Mouse (Mus musculus): ENCODE results near the gene Mast4. TPM values are rescaled to one million over a fixed set of nuclear protein-coding genes. Genes with fewer than 3 reads are reported as not detected.

Mast4 gene
- polyA plus RNA-seq, 1 experiment from 2014 or later: 2.5 TPM

DNA sequence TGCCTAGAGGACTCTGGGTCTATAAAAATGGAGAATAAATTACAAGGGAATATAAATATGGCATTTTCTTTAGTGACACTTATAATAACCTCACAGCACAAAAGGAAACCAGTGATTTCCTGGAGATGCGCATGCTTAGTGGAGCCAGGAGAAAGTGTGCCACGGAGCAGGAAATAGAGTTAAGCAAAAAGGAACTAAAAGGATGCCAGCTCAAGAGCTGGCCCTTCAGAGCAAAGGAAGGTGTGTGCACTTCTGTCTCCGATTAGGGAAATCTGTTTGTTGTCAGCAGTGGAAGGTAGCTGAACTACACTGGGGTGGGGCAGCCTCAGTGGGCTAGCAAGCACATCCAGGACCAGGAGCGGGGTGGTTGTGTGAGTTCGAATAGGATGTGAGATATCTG, 634.1 kb downstream of the Mast4 start:
- no peak overlapping the region for H3K4me2 ChIP-seq (ENCODE audit: low read depth, low read length)
- 40% methylated on average over 5 of the region's 5 CpGs for WGBS (ENCODE audit: insufficient replicate concordance)
- H3K4me1 ChIP-seq (ENCODE audit: control insufficient read depth, low read depth, low read length): no peaks in the 10 kb centered on the region
- H3K9me3 ChIP-seq (replicated peaks; ENCODE audit: control insufficient read depth, low read length): no peaks in the 10 kb centered on the region
- H3K27ac ChIP-seq (ENCODE audit: low read length): no peak overlapping the region
- H3K27me3 ChIP-seq (ENCODE audit: control insufficient read depth, insufficient read depth, low read depth, low read length): no peaks in the 10 kb centered on the region
- H3K9ac ChIP-seq (ENCODE audit: low read depth, low read length): no peak overlapping the region
- no peak overlapping the region for H3K4me3 ChIP-seq (ENCODE audit: low read depth, low read length)
- ATAC-seq (ENCODE audit: low read depth): no peak
- no peaks in the 10 kb centered on the region for H3K36me3 ChIP-seq (ENCODE audit: control insufficient read depth, insufficient read depth)

DNA sequence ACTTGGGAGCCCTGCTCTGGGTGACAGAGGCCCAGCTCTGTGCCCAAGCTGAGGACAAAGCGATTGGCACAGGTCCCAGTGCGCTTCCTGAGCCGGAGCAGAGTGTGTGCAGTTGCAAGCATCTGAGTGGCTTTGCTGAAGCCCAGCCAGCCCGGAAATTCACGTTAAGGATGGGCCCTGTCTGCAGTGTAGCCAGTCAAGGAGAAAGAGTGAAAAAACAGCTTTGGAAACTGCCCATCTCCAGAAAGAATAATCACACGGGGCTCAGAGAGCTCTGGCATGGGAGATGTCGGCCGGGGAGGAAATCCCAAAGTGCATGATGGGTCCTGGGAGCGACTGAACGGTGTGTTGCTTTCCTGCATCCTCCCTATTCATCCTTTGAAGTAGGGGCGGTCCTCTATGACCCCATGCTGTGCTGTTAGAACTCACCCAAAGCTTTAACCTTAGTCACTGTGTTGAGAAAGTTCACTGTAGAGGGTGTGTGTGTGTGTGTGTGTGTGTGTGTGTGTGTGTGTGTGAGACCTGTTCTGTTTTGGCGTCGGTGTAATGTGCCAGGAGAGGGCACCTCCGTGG, 635.5 kb downstream of the Mast4 start:
- H3K9ac ChIP-seq (ENCODE audit: low read depth, low read length): no peak overlapping the region
- peak; percentile 50; the same call in 1 of the 2 replicates for ATAC-seq (ENCODE audit: low read depth)
- H3K27me3 ChIP-seq (ENCODE audit: control insufficient read depth, insufficient read depth, low read depth, low read length): no peaks in the 10 kb centered on the region
- no peak overlapping the region for H3K4me2 ChIP-seq (ENCODE audit: low read depth, low read length)
- 56% methylated on average over 14 of the region's 14 CpGs for WGBS (ENCODE audit: insufficient replicate concordance)
- no peaks in the 10 kb centered on the region for H3K9me3 ChIP-seq (replicated peaks; ENCODE audit: control insufficient read depth, low read length)
- H3K4me3 ChIP-seq (ENCODE audit: low read depth, low read length): no peak overlapping the region
- no peaks in the 10 kb centered on the region for H3K36me3 ChIP-seq (ENCODE audit: control insufficient read depth, insufficient read depth)
- H3K27ac ChIP-seq (ENCODE audit: low read length): no peak overlapping the region
- no peaks in the 10 kb centered on the region for H3K4me1 ChIP-seq (ENCODE audit: control insufficient read depth, low read depth, low read length)

DNA sequence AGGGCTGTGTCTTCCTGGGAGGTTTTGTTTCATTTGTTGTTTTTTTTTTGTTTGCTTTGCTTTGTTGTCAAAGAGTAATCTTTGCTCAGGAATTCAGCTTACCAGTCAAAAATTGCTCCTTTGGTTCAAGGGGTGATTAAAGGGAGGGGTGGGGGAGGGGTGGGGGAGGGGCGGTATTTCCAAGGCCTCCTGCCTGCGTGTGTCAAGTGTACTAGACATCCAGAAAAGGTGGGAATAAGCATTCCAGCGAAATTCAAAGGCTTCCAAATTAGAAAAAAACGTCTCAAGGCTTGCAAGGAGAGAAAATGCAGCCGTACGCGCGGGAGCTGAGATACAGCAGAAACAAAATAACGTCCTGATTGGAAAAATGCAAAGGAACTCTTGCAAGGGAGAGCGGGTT, 636.0 kb downstream of the Mast4 start:
- Histone ChIP-seq H3K9me3 (replicated peaks; ENCODE audit: control insufficient read depth, low read length) (no peaks in the 10 kb centered on the region), H3K4me1 (ENCODE audit: control insufficient read depth, low read depth, low read length) (no peaks in the 10 kb centered on the region), H3K4me2 (ENCODE audit: low read depth, low read length) (no peak overlapping the region), H3K36me3 (ENCODE audit: control insufficient read depth, insufficient read depth) (no peaks in the 10 kb centered on the region), H3K9ac (ENCODE audit: low read depth, low read length) (no peak overlapping the region), H3K27ac (ENCODE audit: low read length) (no peak overlapping the region), H3K4me3 (ENCODE audit: low read depth, low read length) (no peak overlapping the region), H3K27me3 (ENCODE audit: control insufficient read depth, insufficient read depth, low read depth, low read length) (no peaks in the 10 kb centered on the region)
- WGBS (ENCODE audit: insufficient replicate concordance): 61% methylated on average over 10 of the region's 10 CpGs
- ATAC-seq (ENCODE audit: low read depth): no peak

DNA sequence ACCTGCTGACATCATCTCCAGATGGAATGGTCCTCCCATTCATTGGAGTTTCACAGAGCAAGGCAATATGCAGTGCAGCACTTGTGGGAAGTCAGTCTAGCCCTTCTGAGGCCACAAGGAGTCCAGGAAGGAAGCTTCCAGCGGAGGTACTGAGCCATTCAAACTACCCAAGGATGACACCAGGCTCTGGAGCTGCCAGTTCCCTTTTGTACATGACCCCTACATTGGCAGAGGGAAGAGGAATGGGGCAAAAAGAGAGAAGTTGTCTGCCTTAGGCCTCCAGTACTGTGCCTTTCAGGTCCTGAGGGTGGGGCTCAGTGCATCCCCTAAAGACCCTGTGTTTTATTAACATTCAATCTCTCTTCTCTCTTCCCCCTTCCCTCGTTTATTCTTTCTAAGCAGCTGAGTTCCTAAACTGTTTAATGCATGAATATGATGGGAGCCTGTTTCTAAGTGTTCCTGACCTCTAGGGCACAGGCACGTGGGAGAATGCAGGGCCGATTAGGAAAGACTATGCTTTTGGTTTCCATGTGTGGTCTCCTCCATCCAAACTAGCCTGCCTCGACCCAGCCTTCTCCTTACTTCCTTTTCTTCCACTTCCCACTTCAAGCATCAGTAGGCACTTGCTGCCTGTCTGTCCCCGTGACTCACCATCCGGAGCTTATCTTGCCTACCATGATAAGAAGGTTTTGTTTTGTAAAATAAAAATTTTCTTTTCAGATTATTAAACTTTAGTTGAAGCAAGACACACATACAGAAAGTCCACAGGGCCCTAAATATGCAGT, 639.0 kb downstream of the Mast4 start:
- no peaks in the 10 kb centered on the region for H3K4me1 ChIP-seq (ENCODE audit: control insufficient read depth, low read depth, low read length)
- H3K27me3 ChIP-seq (ENCODE audit: control insufficient read depth, insufficient read depth, low read depth, low read length): no peaks in the 10 kb centered on the region
- peak; percentile 32; the same call in 1 of the 2 replicates for ATAC-seq (ENCODE audit: low read depth)
- 19% methylated on average over 7 of the region's 7 CpGs for WGBS (ENCODE audit: insufficient replicate concordance)
- no peak overlapping the region for H3K9ac ChIP-seq (ENCODE audit: low read depth, low read length)
- H3K27ac ChIP-seq (ENCODE audit: low read length): no peak overlapping the region
- H3K4me3 ChIP-seq (ENCODE audit: low read depth, low read length): no peak overlapping the region
- H3K4me2 ChIP-seq (ENCODE audit: low read depth, low read length): peak overlapping the region; percentile 17; the same call in 1 of the 2 replicates
- no peaks in the 10 kb centered on the region for H3K36me3 ChIP-seq (ENCODE audit: control insufficient read depth, insufficient read depth)
- H3K9me3 ChIP-seq (replicated peaks; ENCODE audit: control insufficient read depth, low read length): no peaks in the 10 kb centered on the region

DNA sequence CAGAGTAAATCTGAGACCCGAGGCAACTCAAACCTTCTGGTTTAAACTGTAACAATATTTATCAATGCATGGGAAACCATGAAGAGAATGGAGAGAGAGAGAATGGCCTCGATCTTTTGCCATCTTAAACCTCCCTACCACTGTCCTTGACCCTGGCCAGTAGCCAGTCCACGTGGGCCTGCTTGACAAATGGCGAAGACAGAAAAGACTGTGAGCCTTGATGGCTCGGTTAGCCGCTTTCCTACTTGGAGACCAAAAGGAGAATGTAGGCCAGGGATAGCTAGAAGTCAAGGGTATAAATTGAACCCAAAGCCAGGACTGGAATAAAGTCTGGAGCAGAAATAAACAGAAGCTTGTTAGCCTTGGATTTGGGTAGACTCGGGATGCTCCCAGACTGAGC, 640.1 kb downstream of the Mast4 start:
- Histone ChIP-seq H3K4me3 (ENCODE audit: low read depth, low read length) (no peak overlapping the region), H3K4me2 (ENCODE audit: low read depth, low read length) (no peak overlapping the region), H3K36me3 (ENCODE audit: control insufficient read depth, insufficient read depth) (no peaks in the 10 kb centered on the region), H3K4me1 (ENCODE audit: control insufficient read depth, low read depth, low read length) (no peaks in the 10 kb centered on the region), H3K9ac (ENCODE audit: low read depth, low read length) (no peak overlapping the region), H3K9me3 (replicated peaks; ENCODE audit: control insufficient read depth, low read length) (no peaks in the 10 kb centered on the region), H3K27ac (ENCODE audit: low read length) (no peak overlapping the region), H3K27me3 (ENCODE audit: control insufficient read depth, insufficient read depth, low read depth, low read length) (no peaks in the 10 kb centered on the region)
- WGBS (ENCODE audit: insufficient replicate concordance): 60% methylated on average over 7 of the region's 7 CpGs
- no peak for ATAC-seq (ENCODE audit: low read depth)

DNA sequence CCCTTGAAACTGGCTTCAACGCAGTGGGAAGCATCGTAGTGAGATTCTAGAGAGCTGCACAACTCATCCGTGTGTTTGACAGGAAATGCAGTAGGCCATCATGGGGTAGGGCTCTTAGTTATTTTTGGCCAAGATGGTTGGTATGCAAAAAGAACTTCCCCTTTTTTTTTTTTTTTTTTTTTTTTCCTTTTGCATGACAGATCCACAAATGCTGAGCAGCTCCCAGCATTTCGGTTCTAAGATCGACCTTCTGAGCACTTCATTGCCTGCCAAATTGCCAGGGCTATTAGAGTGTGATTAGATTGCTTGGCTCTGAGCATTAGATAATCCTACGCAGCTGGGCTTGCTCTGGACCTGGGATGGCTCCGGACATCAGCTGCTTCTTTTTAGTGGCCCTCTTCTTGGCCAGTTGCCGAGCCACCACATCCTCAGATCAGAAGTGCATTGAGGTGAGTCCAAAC, 640.9 kb downstream of the Mast4 start, which contains the start of gene Cd180:
Cd180 (plus strand) TSS at position 218 of the 461 bp plus-strand sequence.
- Histone ChIP-seq H3K27ac (ENCODE audit: low read length) (no peak within 1 kb of the TSS; the same call in 1 of the 2 replicates), H3K4me1 (ENCODE audit: control insufficient read depth, low read depth, low read length) (no peaks in the 10 kb centered on the region), H3K36me3 (ENCODE audit: control insufficient read depth, insufficient read depth) (no peaks in the 10 kb centered on the region), H3K4me2 (ENCODE audit: low read depth, low read length) (no peak within 1 kb of the TSS), H3K27me3 (ENCODE audit: control insufficient read depth, insufficient read depth, low read depth, low read length) (no peaks in the 10 kb centered on the region), H3K9me3 (replicated peaks; ENCODE audit: control insufficient read depth, low read length) (no peaks in the 10 kb centered on the region), H3K4me3 (ENCODE audit: low read depth, low read length) (0 out of 2 replicates have a peak within 1 kb of the TSS, but pooled peaks have one; percentile 7), H3K9ac (ENCODE audit: low read depth, low read length) (no peak within 1 kb of the TSS)
- WGBS (ENCODE audit: insufficient replicate concordance): 20% methylated on average over 8 of the region's 8 CpGs
- ATAC-seq (ENCODE audit: low read depth): no peak

DNA sequence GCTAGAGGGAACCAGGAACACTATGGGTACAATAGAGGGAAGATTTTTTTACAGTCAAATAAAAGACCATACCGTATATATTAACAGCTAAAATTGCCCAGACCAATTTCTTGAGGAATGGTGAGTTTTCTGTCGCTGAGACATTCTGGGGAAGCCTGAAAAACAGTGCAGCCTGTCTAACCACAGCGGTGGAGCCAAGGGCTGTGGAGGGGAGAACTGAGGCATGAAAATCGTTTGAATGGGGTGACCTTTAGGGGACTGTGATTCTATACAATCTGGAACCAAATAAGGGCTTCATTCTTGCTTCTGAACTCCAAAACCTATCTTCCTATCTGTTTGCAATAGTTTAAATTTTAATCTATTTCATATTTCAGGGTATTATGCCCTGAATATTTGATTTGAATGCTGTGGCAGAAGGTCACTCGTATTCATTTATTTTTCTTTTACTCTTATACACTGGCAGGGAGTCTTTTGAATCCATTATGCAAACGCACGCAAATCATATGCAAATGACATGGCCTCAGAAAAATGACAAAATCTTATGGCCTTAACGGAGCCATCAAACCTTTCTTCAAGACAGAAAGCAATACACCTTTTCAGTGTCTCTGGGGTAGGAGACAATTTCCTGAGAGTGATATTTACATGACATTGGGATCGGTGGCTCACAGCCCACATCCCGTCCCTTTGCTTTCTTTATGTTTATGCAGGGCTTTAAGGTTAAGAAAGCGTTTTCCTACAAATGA, 642.7 kb downstream of the Mast4 start:
- Histone ChIP-seq H3K9ac (ENCODE audit: low read depth, low read length) (no peak overlapping the region), H3K9me3 (replicated peaks; ENCODE audit: control insufficient read depth, low read length) (no peaks in the 10 kb centered on the region), H3K4me2 (ENCODE audit: low read depth, low read length) (no peak overlapping the region), H3K36me3 (ENCODE audit: control insufficient read depth, insufficient read depth) (no peaks in the 10 kb centered on the region), H3K4me3 (ENCODE audit: low read depth, low read length) (no peak overlapping the region), H3K27ac (ENCODE audit: low read length) (no peak overlapping the region), H3K27me3 (ENCODE audit: control insufficient read depth, insufficient read depth, low read depth, low read length) (no peaks in the 10 kb centered on the region), H3K4me1 (ENCODE audit: control insufficient read depth, low read depth, low read length) (no peaks in the 10 kb centered on the region)
- 68% methylated on average over 11 of the region's 11 CpGs for WGBS (ENCODE audit: insufficient replicate concordance)
- no peak for ATAC-seq (ENCODE audit: low read depth)

DNA sequence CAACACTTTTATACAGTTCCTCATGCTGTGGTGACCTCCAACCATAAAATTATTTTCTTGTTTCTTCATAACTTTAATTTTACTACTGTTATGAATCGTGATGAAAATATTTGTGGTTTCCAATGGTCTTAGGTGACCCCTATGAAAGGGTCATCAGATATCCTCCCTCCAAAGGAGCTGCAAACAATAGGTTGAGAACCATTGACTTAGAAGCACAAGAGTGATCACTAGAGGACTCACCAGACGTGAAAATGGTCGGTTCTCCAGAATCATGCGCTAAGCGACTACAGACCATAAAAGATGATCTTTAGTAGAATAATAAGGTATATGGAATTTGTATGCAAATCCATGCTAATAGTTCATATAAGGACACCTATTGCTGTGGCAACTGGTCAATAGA, 644.1 kb downstream of the Mast4 start:
- Histone ChIP-seq H3K27ac (ENCODE audit: low read length) (0 out of 2 replicates have a peak overlapping the region, but pooled peaks have one; percentile 3), H3K9ac (ENCODE audit: low read depth, low read length) (no peak overlapping the region), H3K36me3 (ENCODE audit: control insufficient read depth, insufficient read depth) (no peaks in the 10 kb centered on the region), H3K4me2 (ENCODE audit: low read depth, low read length) (no peak overlapping the region), H3K27me3 (ENCODE audit: control insufficient read depth, insufficient read depth, low read depth, low read length) (no peaks in the 10 kb centered on the region), H3K4me3 (ENCODE audit: low read depth, low read length) (no peak overlapping the region), H3K9me3 (replicated peaks; ENCODE audit: control insufficient read depth, low read length) (no peaks in the 10 kb centered on the region), H3K4me1 (ENCODE audit: control insufficient read depth, low read depth, low read length) (no peaks in the 10 kb centered on the region)
- WGBS (ENCODE audit: insufficient replicate concordance): 69% methylated on average over 5 of the region's 5 CpGs
- no peak for ATAC-seq (ENCODE audit: low read depth)
